Mouse (Mus musculus): ENCODE results near the gene Lrig2. TPM values are rescaled to one million over a fixed set of nuclear protein-coding genes. Genes with fewer than 3 reads are reported as not detected.

The Lrig2 gene
- polyA plus RNA-seq, 1 experiment from 2014 or later: 35.2 TPM

- no peak overlapping the region for H3K27ac ChIP-seq
These were observed 13.3 kb upstream of the Lrig2 start for GRCm38 (mm10) chr3:104525029-104525428.

GRCm38 (mm10) chr3:104523333-104523871 is 11.7 kb upstream of the Lrig2 start:
- Histone ChIP-seq H3K27ac (no peak overlapping the region), H3K4me3 (no peak overlapping the region), H3K27me3 (no peaks in the 10 kb centered on the region; the same call in 1 of the 2 replicates), H3K4me1 (0 out of 2 replicates have a peak, but pooled peaks cover 4% of the 10 kb centered on the region), H3K36me3 (no peaks in the 10 kb centered on the region), H3K9ac (no peak overlapping the region), H3K4me2 (replicated peaks) (no peak overlapping the region), H3K9me3 (replicated peaks) (no peaks in the 10 kb centered on the region)
- WGBS: 71% methylated on average over 4 of the region's 4 CpGs
- ATAC-seq (ENCODE audit: low FRiP score): no peak

More at GRCm38 (mm10) chr3:104525029-104525428, 13.3 kb upstream of the Lrig2 start:
- Histone ChIP-seq H3K27me3 (no peaks in the 10 kb centered on the region; the same call in 1 of the 2 replicates), H3K4me3 (no peak overlapping the region), H3K36me3 (no peaks in the 10 kb centered on the region), H3K9ac (no peak overlapping the region), H3K4me2 (replicated peaks) (no peak overlapping the region), H3K9me3 (replicated peaks) (no peaks in the 10 kb centered on the region), H3K4me1 (0 out of 2 replicates have a peak, but pooled peaks cover 4% of the 10 kb centered on the region)
- WGBS: 86% methylated on average over 1 of the region's 1 CpGs
- no peak for ATAC-seq (ENCODE audit: low FRiP score)

- Histone ChIP-seq H3K27me3 (no peaks in the 10 kb centered on the region; the same call in 1 of the 2 replicates), H3K9me3 (replicated peaks) (no peaks in the 10 kb centered on the region), H3K4me2 (replicated peaks) (no peak overlapping the region), H3K9ac (no peak overlapping the region), H3K4me3 (no peak overlapping the region), H3K4me1 (0 out of 2 replicates have a peak, but pooled peaks cover 4% of the 10 kb centered on the region), H3K27ac (no peak overlapping the region), H3K36me3 (no peaks in the 10 kb centered on the region)
- 0 out of 2 replicates have a peak, but pooled peaks have one; percentile 26 for ATAC-seq (ENCODE audit: low FRiP score)
- 47% methylated on average over 3 of the region's 3 CpGs for WGBS
These were observed 9.7 kb upstream of the Lrig2 start for GRCm38 (mm10) chr3:104521341-104521924.

- no peak overlapping the region for H3K9ac ChIP-seq
- no peak overlapping the region for H3K27ac ChIP-seq
- H3K36me3 ChIP-seq: no peaks in the 10 kb centered on the region
- no peaks in the 10 kb centered on the region for H3K9me3 ChIP-seq (replicated peaks)
- no peak for ATAC-seq (ENCODE audit: low FRiP score)
- 0 out of 2 replicates have a peak, but pooled peaks cover 4% of the 10 kb centered on the region for H3K4me1 ChIP-seq
- WGBS: 78% methylated on average over 3 of the region's 3 CpGs
- H3K4me3 ChIP-seq: no peak overlapping the region
- no peaks in the 10 kb centered on the region; the same call in 1 of the 2 replicates for H3K27me3 ChIP-seq
- H3K4me2 ChIP-seq (replicated peaks): no peak overlapping the region
These were observed 8.8 kb upstream of the Lrig2 start for GRCm38 (mm10) chr3:104520471-104520870.

GRCm38 (mm10) chr3:104518931-104519330 is 7.2 kb upstream of the Lrig2 start:
- 71% methylated on average over 6 of the region's 6 CpGs for WGBS
- Histone ChIP-seq H3K27ac (no peak overlapping the region), H3K36me3 (no peaks in the 10 kb centered on the region), H3K27me3 (no peaks in the 10 kb centered on the region; the same call in 1 of the 2 replicates), H3K9ac (0 out of 2 replicates have a peak overlapping the region, but pooled peaks have one; percentile 27), H3K4me1 (0 out of 2 replicates have a peak, but pooled peaks cover 4% of the 10 kb centered on the region), H3K4me2 (replicated peaks) (no peak overlapping the region), H3K4me3 (no peak overlapping the region), H3K9me3 (replicated peaks) (no peaks in the 10 kb centered on the region)
- no peak for ATAC-seq (ENCODE audit: low FRiP score)

- no peaks in the 10 kb centered on the region for H3K36me3 ChIP-seq
- 0 out of 2 replicates have a peak, but pooled peaks cover 4% of the 10 kb centered on the region for H3K4me1 ChIP-seq
- no peaks in the 10 kb centered on the region; the same call in 1 of the 2 replicates for H3K27me3 ChIP-seq
- no peak overlapping the region for H3K9ac ChIP-seq
- H3K27ac ChIP-seq: no peak overlapping the region
- H3K4me3 ChIP-seq: no peak overlapping the region
- H3K9me3 ChIP-seq (replicated peaks): no peaks in the 10 kb centered on the region
- H3K4me2 ChIP-seq (replicated peaks): no peak overlapping the region
- ATAC-seq (ENCODE audit: low FRiP score): no peak
- 75% methylated on average over 3 of the region's 3 CpGs for WGBS
These were observed 6.7 kb upstream of the Lrig2 start for GRCm38 (mm10) chr3:104518411-104518810.

- Histone ChIP-seq H3K27me3 (no peaks in the 10 kb centered on the region), H3K4me1 (0 out of 2 replicates have a peak, but pooled peaks cover 8% of the 10 kb centered on the region), H3K9me3 (replicated peaks) (no peaks in the 10 kb centered on the region), H3K27ac (no peak overlapping the region), H3K4me2 (replicated peaks) (no peak overlapping the region), H3K36me3 (no peaks in the 10 kb centered on the region), H3K9ac (no peak overlapping the region), H3K4me3 (no peak overlapping the region)
- WGBS: 77% methylated on average over 5 of the region's 5 CpGs
- no peak for ATAC-seq (ENCODE audit: low FRiP score)
These were observed 5.4 kb upstream of the Lrig2 start for GRCm38 (mm10) chr3:104517161-104517560.

GRCm38 (mm10) chr3:104514510-104514909 is 2.8 kb upstream of the Lrig2 start:
- Histone ChIP-seq H3K4me3 (no peak overlapping the region), H3K4me1 (peaks cover 9% of the 10 kb centered on the region), H3K9ac (no peak overlapping the region), H3K9me3 (replicated peaks) (no peaks in the 10 kb centered on the region), H3K36me3 (no peaks in the 10 kb centered on the region), H3K4me2 (replicated peaks) (no peak overlapping the region), H3K27ac (no peak overlapping the region), H3K27me3 (no peaks in the 10 kb centered on the region)
- ATAC-seq (ENCODE audit: low FRiP score): no peak
- 89% methylated on average over 2 of the region's 2 CpGs for WGBS

- 24% methylated on average over 5 of the region's 5 CpGs for WGBS
- H3K9me3 ChIP-seq (replicated peaks): no peaks in the 10 kb centered on the region
- H3K4me2 ChIP-seq (replicated peaks): peak overlapping the region; percentile 64
- peak overlapping the region; percentile 99; the same call in 1 of the 2 replicates for H3K27ac ChIP-seq
- no peaks in the 10 kb centered on the region for H3K36me3 ChIP-seq
- H3K9ac ChIP-seq: peak overlapping the region; percentile 49; the same call in 1 of the 2 replicates
- H3K4me1 ChIP-seq: peaks cover 18% of the 10 kb centered on the region
- no peak for ATAC-seq (ENCODE audit: low FRiP score)
- no peaks in the 10 kb centered on the region for H3K27me3 ChIP-seq
- peak overlapping the region; percentile 93 for H3K4me3 ChIP-seq
These were observed 668 bp upstream of the Lrig2 start for GRCm38 (mm10) chr3:104512424-104512748.

- Histone ChIP-seq H3K27ac (peak overlapping the region; percentile 99), H3K36me3 (no peaks in the 10 kb centered on the region), H3K9ac (peak overlapping the region; percentile 91), H3K4me3 (peak overlapping the region; percentile 93), H3K27me3 (no peaks in the 10 kb centered on the region), H3K4me1 (peaks cover 18% of the 10 kb centered on the region), H3K9me3 (replicated peaks) (no peaks in the 10 kb centered on the region), H3K4me2 (replicated peaks) (peak overlapping the region; percentile 64)
- peak; percentile 57 for ATAC-seq (ENCODE audit: low FRiP score)
- WGBS: 1% methylated on average over 14 of the region's 14 CpGs
These were observed 818 bp downstream of the Lrig2 start for GRCm38 (mm10) chr3:104510771-104511429.

GRCm38 (mm10) chr3:104501648-104502047 is 10.1 kb downstream of the Lrig2 start:
- H3K27ac ChIP-seq: no peak overlapping the region
- 88% methylated on average over 2 of the region's 2 CpGs for WGBS

GRCm38 (mm10) chr3:104500881-104501280 is 10.8 kb downstream of the Lrig2 start:
- Histone ChIP-seq H3K9ac (no peak overlapping the region), H3K4me1 (peaks cover 7% of the 10 kb centered on the region; the same call in 1 of the 2 replicates), H3K4me2 (replicated peaks) (no peak overlapping the region), H3K36me3 (peaks cover 14% of the 10 kb centered on the region; the same call in 1 of the 2 replicates), H3K27ac (no peak overlapping the region), H3K4me3 (no peak overlapping the region), H3K9me3 (replicated peaks) (no peaks in the 10 kb centered on the region), H3K27me3 (no peaks in the 10 kb centered on the region)
- WGBS: 78% methylated on average over 2 of the region's 2 CpGs
- no peak for ATAC-seq (ENCODE audit: low FRiP score)

More at GRCm38 (mm10) chr3:104501648-104502047, 10.1 kb downstream of the Lrig2 start:
- Histone ChIP-seq H3K4me3 (no peak overlapping the region), H3K9ac (no peak overlapping the region), H3K36me3 (peaks cover 7% of the 10 kb centered on the region; the same call in 1 of the 2 replicates), H3K27me3 (no peaks in the 10 kb centered on the region), H3K4me1 (peaks cover 7% of the 10 kb centered on the region; the same call in 1 of the 2 replicates), H3K4me2 (replicated peaks) (no peak overlapping the region), H3K9me3 (replicated peaks) (no peaks in the 10 kb centered on the region)
- ATAC-seq (ENCODE audit: low FRiP score): no peak
